Mouse (Mus musculus) hindbrain, embryonic 15.5 days (tissue): ENCODE data around the gene Mapk9. TPM values are rescaled to one million over a fixed set of nuclear protein-coding genes. Genes with fewer than 3 reads are reported as not detected.

ENCODE experiments used
- ATAC-seq: fragments of 200-750 bp; cut with Nextera tagmentation; 2 replicates; pipeline ENCODE4 v1.8.0; 2017; ENCODE audit warnings: low read depth, moderate number of reproducible peaks, moderate TSS enrichment; ENCODE audit not compliant: low FRiP score
- H3K27ac ChIP-seq: fragments of 300-500 bp; sonication (generic); replicated peaks from 2 replicates; pipeline ENCODE4 v1.5.1; 2015; ENCODE audit warnings: mild to moderate bottlenecking, inconsistent platforms
- H3K27me3 ChIP-seq: fragments of 300-500 bp; sonication (generic); 2 replicates; pipeline ENCODE4 v1.6.1; 2015; ENCODE audit warnings: control low read depth, inconsistent platforms
- H3K36me3 ChIP-seq: fragments of 300-500 bp; sonication (generic); 2 replicates; pipeline ENCODE4 v1.6.1; 2015; ENCODE audit warnings: control low read depth, inconsistent platforms
- H3K4me1 ChIP-seq: fragments of 300-500 bp; sonication (generic); replicated peaks from 2 replicates; pipeline ENCODE4 v1.6.1; 2015; ENCODE audit warnings: control low read depth, inconsistent platforms
- H3K4me2 ChIP-seq: fragments of 300-500 bp; sonication (generic); 2 replicates; pipeline ENCODE4 v1.6.1; 2015; ENCODE audit warnings: moderate library complexity, mild to moderate bottlenecking, inconsistent platforms
- H3K4me3 ChIP-seq: fragments of 300-500 bp; sonication (generic); 2 replicates; pipeline ENCODE4 v1.5.1; 2015; ENCODE audit warnings: mild to moderate bottlenecking, inconsistent platforms
- H3K9ac ChIP-seq: fragments of 300-500 bp; sonication (generic); 2 replicates; pipeline ENCODE4 v1.6.1; 2015; ENCODE audit warnings: inconsistent platforms
- H3K9me3 ChIP-seq: fragments of 300-500 bp; sonication (generic); 2 replicates; pipeline ENCODE4 v1.6.1; 2016; ENCODE audit warnings: control low read depth, inconsistent platforms
- WGBS: fragments of 180-500 bp; shearing (Covaris S2); methylation state at CpG from one replicate; pipeline ENCODE4 v1.1.7; 2015; 5-methylcytosine and 5-hydroxymethylcytosine counted together
- microRNA-seq: library from miRNA; unstranded; fragments of <30 nt; microRNA quantifications from one replicate; pipeline ENCODE4, GENCODE M21; 2016
- polyA plus RNA-seq: library from polyadenylated mRNA; unstranded; fragments of >200 nt; fragmentation: Nextera tagmentation; extraction: Ambion mirVana; gene quantifications from 2 replicates; pipeline ENCODE4 v1.2.1, GENCODE M21; 2015

The Mapk9 gene
- polyA plus RNA-seq, 1 experiment from 2014 or later: 69.5 TPM

DNA sequence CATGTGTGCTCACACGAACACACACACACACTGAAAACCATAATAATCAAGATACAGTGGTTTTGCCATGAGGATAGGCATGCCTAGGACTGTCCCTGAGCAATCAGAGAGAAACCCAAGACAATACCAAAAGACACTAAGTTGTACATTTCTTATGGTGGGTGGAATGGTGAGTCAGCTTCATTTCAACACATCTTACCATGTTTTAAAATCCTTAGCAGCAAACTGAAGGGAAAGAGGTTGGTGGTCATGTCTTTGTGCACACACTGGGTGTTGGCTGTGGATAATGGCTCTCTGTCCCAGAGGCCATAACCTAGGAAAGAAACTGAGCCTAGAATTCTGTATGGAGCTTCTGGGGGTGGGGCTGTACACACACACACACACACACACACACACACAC, 87.3 kb downstream of the Mapk9 start:
- no peak for ATAC-seq
- H3K27me3 ChIP-seq: no peaks in the 10 kb centered on the region
- no peaks in the 10 kb centered on the region for H3K9me3 ChIP-seq
- WGBS: 60% methylated on average over 1 of the region's 1 CpGs
- no peak overlapping the region for H3K9ac ChIP-seq
- no peak overlapping the region for H3K4me3 ChIP-seq
- no peak overlapping the region for H3K4me2 ChIP-seq
- peaks cover 37% of the 10 kb centered on the region for H3K4me1 ChIP-seq
- no peaks in the 10 kb centered on the region for H3K36me3 ChIP-seq
- H3K27ac ChIP-seq: no peak overlapping the region

DNA sequence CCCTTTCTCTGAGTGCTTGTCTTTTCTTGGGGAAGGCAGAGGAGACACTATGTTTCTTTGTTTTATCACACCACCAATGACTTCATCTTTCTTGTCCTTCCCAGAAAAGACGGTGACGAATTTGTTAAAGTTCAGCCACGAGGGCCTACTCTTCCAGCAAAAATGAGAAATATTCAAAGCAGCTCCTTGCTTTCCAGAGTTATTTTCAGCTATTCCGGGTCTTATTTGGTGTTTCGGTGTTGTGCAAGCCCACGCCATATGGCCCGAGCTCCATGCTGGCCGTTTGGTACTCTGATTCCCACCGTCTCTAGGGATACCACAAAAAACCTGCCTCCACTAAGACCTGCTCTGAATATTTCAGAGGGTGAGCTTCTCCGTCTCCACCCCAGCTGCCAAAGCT, 87.8 kb downstream of the Mapk9 start:
- H3K9me3 ChIP-seq: no peaks in the 10 kb centered on the region
- no peak for ATAC-seq
- H3K27ac ChIP-seq: no peak overlapping the region
- peaks cover 42% of the 10 kb centered on the region for H3K4me1 ChIP-seq
- H3K4me2 ChIP-seq: no peak overlapping the region
- H3K36me3 ChIP-seq: no peaks in the 10 kb centered on the region
- no peaks in the 10 kb centered on the region for H3K27me3 ChIP-seq
- H3K4me3 ChIP-seq: no peak overlapping the region
- WGBS: 40% methylated on average over 10 of the region's 10 CpGs
- no peak overlapping the region for H3K9ac ChIP-seq

Small RNA genes within 50 kb of the gene (microRNA-seq; reads per million reads assigned to microRNA genes)
- gene Gm23492: not detected

Other genes starting within 250 kb of the Mapk9 start
- gene Flt4, start 237.5 kb upstream of the Mapk9 start, polyA plus RNA-seq: 2.0 and 2.1 TPM in 2 replicates
- 0.36 and 0.56 TPM in 2 replicates for gene Scgb3a1, start 183.1 kb upstream of the Mapk9 start, polyA plus RNA-seq
- gene Cnot6, start 134.0 kb upstream of the Mapk9 start, polyA plus RNA-seq: 42.6 and 46.3 TPM in 2 replicates
- gene Gfpt2, start 52.6 kb upstream of the Mapk9 start, polyA plus RNA-seq: 6.4 and 6.8 TPM in 2 replicates
- gene Rasgef1c, start 55.1 kb downstream of the Mapk9 start, polyA plus RNA-seq: 31.8 and 36.6 TPM in 2 replicates
- 64.6 and 71.0 TPM in 2 replicates for gene Rnf130, start 178.6 kb downstream of the Mapk9 start, polyA plus RNA-seq